Mouse (Mus musculus): ENCODE data around the gene Atxn3.
"Not testable (repeated sequence)": the region's sequence is repeated elsewhere in the genome, so short reads cannot be mapped to it uniquely, and the experiment has no call there.

The Atxn3 gene

DNA sequence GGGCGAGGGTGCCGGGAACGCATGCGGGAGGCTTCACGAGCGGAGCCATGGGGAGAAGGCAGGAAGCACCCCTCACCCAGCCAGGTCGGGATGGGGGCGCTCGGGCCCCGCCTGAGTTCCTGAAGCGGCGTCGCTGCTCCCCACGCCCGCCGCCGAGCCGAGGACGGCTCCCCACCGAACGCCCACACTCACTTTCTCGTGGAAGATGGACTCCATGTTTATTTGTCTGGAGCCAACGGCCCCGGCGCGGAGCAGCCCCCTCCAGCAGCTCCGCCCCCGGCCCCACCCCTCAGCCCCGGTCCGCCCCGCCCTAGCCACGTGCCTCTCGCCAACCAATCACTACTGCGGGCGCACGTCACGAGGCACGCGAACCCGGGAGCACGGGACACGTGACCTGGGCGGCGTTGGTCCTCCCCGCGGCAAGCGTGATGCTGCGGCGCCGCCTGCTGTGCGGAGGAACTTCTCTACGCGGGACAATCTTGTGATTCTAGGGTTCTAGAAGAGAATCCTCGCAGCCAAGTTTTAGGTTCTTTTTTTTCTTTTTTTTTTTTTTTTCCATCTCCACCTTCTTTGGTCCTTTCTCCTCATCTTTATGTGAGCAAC, at the start of gene Atxn3:
Atxn3 (minus strand) TSS at position 305 of the 603 bp plus-strand sequence.
- peak; percentile 94 for DNase-seq

DNA sequence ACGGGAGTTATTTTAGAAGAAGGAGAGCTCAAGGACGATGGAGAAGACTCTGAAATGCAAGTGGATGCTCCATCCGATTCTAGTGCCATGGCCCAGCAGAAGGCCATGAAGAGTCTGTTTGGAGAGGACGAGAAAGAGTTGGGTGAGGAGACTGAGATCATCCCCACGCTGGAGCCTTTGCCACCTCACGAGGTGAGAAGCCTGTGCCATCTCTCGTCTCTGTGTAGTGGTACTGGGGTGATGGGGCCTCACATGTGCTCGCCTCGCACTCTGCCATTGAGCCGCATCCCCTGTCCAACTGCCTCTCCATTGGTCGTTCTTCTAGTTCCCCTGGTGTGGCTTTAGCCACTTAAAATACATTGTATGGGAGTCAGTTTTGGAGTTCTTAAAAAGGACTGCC, 42.7 kb upstream of the Atxn3 start:
- no peak for DNase-seq

DNA sequence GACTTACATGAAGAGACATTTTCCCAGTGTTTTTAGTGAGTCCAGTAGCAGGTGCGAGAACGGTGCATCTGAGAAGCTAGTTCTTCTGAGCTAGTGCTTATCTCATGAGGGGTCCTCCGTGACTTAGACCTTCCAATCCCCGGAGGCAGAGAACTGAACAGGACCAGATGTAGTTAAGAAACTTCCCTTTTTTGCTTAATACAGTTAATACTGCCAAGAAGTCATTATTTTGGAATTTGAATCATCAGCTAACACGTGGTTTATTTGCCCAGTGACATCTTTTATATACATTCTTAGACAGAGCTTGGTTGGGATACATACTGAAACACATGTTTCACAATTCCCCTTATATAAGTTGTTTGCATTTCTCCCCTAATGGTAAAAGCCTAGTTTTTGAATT, 40.9 kb upstream of the Atxn3 start:
- DNase-seq, result no peak

DNA sequence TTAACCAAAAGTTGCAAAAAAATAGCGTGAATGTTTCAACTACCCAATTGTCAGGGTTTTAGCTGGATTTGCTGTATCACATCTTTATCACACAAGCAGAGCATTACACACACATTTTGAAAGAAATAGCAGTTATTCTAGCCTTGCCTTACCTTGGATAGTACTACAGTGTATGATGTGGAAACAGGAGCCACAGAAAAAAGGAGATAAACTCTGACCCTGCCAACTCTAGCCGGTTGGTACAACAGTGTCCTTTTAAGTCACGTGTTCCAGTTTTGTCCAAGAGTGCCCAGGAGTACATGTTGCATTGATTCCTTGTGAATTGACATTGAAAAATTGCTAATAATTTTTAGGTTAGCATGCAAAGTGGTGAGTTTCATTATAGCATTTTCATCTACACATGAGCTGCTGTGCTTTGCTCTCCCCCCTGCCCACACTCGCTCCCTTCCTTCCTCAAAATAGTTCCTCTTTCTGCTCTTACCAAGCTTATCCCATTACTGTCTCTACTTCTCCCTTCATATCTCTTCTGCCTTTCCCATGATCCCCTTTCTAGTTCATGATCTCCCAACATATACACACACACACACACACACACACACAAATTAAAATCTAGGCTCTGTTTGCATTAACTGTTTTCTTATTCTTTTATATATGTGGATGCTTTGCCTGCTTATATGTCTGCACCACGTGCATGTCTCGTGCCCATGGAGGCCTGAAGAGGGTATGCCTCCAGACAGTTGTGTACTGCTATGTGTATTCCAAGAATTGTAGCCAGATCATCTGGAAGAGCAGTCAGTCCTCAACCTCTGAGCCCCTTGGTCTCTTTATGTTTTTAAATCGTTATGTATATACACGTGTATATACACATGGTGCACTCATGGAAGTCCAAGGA, 36.8 kb upstream of the Atxn3 start:
- no peak for DNase-seq

DNA sequence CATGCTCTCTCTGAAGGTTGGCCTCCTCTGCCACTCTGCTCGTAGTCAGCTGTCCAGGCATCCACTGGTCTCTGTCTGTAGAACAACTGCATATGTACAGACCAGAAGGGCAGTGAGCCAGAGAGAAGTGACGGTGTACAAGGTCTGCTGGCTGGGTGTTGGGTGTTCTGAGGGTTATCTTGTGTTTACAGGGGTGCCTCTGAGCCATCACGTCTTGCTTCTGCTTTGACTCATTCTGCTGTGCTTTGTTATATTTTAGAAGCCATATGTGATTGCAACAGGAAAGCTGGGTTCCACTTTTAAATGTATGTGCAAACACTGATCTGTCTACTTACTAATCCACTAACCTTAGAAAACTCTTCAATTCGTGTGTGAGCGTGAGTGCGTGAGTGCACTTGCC, 29.6 kb upstream of the Atxn3 start:
- DNase-seq, result no peak

DNA sequence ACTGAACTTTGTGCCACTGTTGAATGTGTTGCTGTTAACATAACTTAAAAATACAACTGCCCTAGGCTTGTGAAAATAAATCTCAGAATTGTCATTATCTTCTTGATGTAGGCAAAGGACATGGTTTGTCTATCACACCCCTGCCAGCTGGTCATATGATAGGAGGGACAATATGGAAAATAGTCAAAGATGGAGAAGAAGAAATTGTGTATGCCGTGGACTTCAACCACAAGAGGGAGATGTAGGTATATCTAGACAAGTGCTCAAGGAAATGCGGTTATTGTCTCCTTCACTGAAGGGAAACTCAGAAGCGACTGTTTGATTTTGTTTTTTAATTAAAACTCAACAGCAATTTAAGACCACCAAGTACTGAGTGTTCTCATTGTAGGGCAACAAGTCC, 27.1 kb upstream of the Atxn3 start:
- DNase-seq, result no peak

DNA sequence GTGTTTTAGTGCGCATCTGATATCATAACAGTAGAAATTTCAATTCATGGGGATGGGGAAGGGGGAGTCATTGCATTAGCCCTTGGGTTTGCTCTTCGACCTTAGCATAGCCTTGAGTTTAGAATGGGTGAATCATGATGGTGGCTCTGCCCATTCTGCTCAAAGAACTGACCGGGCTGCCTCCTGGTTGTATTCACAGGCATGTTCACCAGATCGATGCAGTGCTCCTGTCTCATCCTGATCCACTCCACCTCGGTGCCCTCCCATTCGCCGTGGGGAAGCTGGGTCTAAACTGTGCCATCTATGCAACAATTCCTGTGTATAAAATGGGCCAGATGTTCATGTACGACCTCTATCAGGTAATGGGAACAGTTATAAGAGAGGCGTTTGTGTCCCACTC, 24.9 kb upstream of the Atxn3 start:
- no peak for DNase-seq

DNA sequence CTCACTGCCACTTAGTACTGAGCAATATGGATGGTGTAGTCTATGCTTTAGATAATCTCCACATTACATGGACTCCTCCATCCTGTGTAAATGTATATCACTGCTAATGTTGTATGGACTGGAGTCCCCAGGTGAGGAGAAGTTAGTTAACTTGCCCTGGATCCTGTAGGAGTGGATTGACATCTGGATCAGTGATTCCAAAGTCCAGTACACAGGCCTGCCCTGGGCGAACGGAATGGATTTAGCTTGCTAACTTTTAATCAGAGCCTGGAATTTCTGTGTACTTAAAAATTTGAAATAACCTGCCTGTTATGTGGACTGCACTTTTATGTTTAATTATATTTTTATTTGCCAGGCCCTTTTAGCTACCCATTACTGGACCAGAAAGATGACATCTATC, 23.5 kb upstream of the Atxn3 start:
- no peak for DNase-seq

DNA sequence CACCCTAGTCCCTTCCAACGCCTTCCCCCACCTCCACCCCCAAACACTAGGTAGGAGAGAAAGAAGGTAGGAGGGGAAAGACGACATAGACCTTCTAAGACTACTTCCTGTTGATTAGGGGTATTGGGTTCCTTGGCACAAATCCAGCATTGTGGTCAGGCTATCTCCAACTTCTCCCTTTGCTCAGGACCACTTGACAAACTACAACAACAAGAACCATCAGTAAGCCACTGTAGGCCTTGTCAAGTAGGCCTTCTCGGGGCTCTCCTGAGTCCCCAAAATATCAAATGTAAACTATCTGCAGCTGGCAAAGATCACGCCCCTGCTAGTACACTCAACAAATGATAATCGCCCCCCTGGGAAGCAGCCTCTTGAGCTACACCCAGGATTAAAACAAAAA, 22.2 kb upstream of the Atxn3 start:
- DNase-seq, result no peak

DNA sequence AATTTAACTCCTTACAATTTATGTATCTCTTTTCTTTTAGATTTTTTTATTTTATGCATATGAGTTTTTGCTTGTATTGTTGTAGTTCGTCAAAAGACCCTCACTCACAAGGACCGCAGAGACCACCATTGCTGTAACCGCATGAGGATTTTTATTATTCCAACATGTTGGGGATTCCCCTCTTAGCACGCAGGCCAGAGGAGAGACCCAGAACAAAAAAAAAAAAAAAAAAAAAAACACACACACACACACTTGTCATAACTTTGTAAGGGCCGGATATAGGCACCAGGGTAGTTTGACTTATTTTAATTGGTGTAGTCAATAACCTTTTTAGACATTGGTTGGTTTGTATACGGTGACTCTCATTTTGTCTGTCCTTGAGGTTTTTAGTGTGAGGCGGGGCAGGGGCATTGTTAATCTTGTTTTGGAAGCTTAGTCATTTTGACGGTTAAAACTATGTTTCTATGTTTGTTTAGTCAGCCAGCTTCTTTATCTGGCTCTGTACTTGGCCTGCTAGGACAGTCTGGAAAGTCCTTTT, 21.2 kb upstream of the Atxn3 start:
- DNase-seq, result no peak

DNA sequence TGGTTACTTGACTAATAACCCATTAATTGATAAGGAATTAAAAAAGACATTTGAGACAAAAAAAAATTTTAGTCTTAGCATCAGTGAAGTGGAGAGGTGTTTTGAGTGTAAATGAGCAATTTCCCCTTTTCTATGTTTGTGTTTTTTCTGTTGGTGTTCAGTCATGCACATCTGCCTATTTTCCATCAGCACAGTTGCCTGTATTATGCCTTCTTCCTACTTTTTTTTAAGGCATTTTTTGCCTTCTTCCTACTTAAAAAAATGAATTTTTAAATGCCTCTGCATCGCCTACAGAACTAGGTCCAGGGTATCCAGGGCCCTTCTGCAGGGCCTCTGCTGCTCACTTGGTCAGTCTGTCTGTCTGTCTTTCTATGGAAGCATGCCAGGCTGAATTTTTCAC, 20.5 kb upstream of the Atxn3 start:
- no peak for DNase-seq

DNA sequence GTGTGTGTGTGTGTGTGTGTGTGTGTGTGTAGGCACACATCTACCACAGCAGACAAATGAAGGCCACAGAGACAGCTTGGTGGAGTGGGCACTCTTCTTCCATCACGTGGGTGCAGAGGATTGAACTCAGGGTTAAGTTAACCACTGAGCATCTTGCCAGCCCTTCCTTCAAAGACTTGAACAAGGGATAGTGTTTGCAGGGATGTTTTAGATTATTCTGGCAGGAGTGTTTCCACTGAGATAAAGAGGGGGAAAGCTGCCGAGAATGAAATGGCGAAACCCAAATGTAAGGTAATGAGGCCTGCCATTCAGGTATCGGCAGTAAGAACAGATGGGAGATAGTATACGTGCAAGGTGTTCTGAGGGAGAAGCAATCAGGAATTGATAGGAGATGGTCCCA, 20.1 kb upstream of the Atxn3 start:
- DNase-seq, result no peak

DNA sequence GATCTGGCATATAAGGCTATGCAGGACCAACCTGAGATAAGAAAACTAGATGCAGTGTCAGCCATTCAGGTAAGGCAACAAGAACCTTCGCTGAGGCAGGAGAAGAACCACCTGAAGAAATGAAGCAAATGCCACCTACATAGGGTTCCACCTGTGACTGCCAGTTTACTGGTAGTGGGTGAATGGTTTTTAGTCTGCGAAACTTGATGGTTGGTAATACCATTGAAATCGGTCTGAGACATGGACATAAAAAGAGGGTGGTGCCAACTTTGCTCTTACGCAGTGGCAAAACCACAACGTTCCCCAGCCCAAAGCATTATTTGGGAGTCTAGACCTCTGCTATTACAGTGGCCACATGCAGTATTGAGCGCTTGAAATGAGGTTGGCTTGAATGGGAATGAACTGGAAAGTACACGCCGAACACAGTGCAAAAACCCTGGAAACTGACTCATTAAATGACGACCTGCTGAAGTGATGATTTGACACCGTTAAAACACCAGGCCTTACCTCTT, 19.4 kb upstream of the Atxn3 start:
- no peak for DNase-seq

DNA sequence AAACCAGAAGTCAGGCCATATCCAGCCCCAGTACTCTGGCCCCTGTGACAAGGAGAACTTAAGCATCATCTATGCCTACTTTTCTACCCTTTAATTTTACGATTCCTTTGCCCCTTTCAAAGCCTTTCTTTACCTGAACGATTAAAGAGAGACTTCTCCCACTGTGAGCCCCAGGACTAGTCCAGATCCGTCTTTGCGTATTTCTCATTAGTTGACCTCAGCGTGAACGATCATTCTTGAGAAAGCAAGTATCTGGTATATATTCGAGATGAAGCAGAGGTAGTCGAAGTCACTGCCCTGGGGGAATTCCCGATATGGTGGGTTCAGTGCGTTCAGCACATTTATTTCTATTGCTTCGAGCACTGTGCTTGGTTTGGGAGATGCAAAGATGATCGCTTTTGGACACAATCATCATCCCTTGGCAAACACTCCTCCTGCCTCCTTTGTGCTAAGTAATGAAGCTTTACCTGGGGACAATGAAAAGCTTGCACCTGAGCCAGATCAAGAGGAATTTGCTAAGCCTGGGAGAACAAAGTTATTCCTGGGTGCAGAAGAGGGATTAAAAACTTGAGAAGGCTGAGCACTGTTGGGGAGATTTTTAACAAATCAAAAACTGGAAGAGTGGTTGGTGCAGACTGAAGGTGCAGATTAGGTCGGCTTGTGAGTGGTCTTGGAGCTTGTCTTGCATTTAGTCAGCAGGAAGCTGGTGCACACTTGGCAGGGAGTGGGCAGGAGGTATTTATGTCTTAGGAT, 18.8 kb upstream of the Atxn3 start:
- DNase-seq, result no peak

DNA sequence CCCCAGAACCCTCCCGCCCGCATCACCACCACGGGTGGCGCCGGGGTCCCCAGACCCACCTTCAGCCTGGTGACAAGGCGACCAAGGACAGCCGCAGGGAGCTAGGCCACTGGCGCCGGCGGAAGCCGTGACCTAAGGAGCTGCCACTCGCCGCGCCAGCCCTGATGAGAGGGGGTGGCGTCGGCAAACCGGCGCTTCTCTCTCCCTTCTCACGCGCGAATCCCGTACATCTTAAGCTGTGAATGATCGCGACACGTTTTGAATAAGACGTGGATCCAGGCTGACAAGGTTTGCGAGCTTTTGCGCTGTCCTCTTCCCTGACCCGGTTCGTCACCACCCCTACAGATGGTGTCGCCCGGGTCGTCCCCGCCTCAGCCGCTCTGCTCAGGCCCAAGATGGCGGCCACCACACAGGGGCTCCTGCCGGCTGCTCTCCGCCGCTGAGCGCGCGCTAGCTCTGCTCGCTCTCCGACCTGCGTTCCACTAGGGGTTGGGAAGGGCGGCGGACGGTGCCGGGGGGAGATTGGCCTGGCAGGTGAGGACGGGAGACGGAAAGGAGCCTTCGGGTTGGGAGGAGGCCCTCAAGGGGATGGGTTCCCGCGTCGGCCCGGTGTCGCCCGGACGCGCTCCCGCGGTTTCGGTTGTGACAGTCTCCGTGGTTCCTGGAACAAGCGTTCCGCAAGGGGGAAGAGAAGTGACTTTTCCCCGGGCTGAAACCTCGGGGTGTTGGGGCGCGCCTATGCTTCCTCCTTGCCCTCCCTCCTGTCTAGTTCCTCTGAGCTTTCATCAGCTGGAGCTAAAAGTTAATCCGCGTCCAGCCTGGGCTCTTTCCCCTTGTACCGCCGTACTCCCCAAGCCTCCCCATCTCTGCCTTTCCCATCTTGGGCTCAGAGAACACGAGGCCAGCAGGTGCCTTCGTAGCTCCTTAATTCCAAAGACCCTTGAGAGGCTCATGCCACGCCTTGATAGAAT, 17.8 kb upstream of the Atxn3 start, which contains the start of gene Cpsf2:
Cpsf2 (plus strand) TSS at position 388 of the 971 bp plus-strand sequence.
- DNase-seq, result peak; percentile 63 to 75

DNA sequence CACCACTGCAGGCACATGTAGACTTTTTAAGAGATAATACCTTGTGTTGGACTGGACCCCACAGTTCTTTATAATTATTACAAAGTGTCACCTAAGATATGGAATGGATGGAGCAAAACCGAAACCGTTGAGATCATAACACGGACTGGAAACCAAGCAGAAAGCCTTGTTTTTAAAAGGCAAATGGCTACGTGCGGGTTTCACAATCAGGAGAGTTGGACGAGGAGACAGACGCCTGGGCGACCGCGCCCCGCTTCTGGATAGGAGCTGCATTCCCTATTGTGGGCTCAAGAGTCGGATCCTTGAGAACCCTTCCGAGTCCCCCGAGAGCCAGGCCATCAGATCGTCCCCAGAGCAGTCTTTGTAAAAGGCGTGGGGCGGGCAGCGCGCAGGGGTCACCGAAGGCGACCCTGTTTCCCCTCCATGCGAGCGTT, 17.1 kb upstream of the Atxn3 start:
- no peak for DNase-seq

DNA sequence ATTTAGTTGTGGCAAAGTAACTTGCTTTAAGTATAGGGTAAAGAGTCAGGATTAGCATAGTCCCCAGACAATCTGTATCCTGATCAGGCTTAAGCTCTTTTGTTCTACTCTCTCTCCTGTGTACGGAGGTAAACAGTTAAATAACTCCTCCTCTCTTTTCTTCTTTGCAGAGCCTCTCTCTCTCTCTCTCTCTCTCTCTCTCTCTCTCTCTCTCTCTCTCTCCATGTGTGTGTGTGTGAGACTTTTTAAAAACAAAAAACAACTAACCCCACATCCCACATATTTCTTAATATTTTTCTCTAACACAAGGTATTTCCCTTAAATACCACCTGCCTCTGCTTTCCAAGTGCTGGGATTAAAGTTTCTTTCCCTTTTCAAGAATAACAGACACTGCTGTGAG, 16.5 kb upstream of the Atxn3 start:
- no peak for DNase-seq

DNA sequence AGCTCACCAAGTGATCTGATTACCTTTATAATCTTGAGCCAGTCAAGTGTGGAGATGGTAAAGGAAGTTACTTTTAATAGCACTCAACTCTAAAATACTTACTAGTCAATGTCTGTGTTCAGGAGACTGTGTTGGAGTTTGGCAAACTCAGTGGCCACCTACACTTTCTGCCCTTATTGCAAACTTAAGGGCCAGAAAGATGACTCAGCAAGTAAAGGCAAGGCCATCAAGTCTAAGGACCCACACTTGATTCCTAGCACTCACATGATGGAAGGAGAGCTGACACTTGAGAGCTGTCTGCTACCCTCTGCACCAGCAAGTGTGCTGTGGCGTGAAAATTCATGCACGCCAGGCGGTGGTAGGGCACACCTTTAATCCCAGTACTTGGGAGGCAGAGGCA, 14.2 kb upstream of the Atxn3 start:
- no peak for DNase-seq

DNA sequence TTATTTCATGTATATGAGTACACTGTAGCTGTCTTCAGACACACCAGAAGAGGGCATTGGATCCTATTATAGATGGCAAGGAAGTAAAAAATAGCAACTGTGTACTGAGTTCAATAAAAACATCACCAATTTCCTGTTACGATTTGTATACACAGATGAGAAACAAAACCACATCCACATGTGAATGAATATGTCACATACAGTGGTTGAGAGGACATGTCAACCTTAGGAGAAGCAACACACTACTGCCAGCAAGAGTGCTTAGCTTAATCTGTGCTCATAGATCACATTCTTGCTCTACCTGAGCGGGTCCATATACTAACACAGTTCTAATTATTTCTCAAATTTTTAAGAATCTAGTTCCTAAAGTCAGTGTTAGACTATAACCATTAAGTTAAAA, 13.3 kb upstream of the Atxn3 start:
- no peak for DNase-seq

DNA sequence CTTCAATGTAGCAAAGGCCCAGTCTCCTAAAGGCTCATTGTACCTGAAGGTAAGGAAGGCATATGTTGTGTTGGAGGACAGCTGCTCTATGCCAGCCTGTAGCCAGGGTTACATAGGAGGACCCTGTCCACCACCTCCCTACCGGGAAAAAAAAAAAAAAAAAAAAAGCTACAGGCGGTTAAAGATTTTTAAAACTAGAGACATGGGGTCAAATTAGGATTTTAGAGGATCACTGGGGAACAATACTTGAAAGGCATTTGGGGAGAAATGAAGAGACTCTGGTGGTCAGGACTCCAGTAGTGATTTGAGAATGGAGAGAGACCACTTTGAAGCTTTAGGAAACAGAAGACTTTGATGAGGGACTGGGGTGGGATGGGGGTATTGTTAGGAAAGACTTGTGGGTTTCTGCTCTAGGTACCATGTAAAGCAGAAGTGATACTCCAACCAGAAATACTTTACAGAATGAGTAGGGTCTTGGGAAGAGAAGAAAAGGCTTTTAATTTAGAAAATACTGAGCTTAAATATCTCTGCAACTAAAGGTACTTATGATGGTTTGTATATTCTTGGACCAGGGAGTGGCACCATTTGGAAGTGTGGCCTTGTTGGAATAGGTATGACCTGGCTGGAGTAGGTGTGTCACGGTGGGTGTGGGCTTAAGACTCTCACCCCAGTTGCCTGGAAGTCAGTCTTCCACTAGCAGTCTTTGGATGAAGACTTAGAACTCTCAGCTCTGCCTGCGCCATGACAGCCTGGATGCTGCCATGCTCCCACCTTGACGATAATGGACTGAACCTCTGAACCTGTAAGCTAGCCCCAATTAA, 1.1 kb upstream of the Atxn3 start:
- DNase-seq, result not testable (repeated sequence)

DNA sequence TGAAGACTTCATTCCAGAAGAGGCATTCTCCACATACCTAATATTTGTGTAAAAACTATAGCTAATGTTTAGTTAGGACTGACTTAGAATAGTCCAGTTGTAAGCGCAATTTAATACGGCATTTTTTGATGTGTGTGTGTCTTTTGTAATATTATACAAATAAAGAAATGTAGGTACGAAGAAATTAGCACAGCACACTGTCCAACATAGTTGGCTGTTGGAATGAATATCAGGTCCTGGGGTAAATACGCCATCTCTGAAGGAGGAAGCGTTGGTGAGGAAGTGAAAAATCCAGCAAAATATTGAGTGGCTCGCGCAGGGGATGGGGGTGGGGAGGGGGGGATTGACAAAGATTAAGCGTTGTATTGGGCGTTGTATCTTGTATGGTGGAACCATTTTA, 510 bp upstream of the Atxn3 start:
- DNase-seq, result no peak

All from thymus, adult 18-20 months (tissue).